Mouse (Mus musculus): ENCODE results near the gene Hivep1. TPM values are rescaled to one million over a fixed set of nuclear protein-coding genes. Genes with fewer than 3 reads are reported as not detected.

Hivep1 gene
- polyA plus RNA-seq, 1 experiment from 2014 or later, result 4.1 TPM

GRCm38 (mm10) chr13:42070236-42070635 lies 18.4 kb downstream of the Hivep1 start:
- no peak overlapping the region for H3K9ac ChIP-seq (ENCODE audit: low read length)
- H3K4me1 ChIP-seq (ENCODE audit: control insufficient read depth, insufficient read depth, low read length), result peaks cover 7% of the 10 kb centered on the region; the same call in 1 of the 2 replicates
- no peak overlapping the region for H3K27ac ChIP-seq (ENCODE audit: low read length)
- no peak overlapping the region for H3K4me3 ChIP-seq (ENCODE audit: low read length)
- H3K9me3 ChIP-seq (replicated peaks; ENCODE audit: control insufficient read depth, low read length), result no peaks in the 10 kb centered on the region
- H3K36me3 ChIP-seq (ENCODE audit: control insufficient read depth, insufficient read depth), result peaks cover 7% of the 10 kb centered on the region; the same call in 1 of the 2 replicates
- 44% methylated on average over 4 of the region's 4 CpGs for WGBS
- H3K4me2 ChIP-seq (ENCODE audit: low read depth, low read length), result no peak overlapping the region
- ATAC-seq (replicated peaks; ENCODE audit: extremely low read depth, insufficient read depth, low FRiP score), result no peak
- H3K27me3 ChIP-seq (ENCODE audit: control insufficient read depth, insufficient read depth, low read length), result no peaks in the 10 kb centered on the region

- H3K4me2 ChIP-seq (ENCODE audit: low read depth, low read length), result no peak overlapping the region
- 0 out of 2 replicates have a peak, but pooled peaks cover 4% of the 10 kb centered on the region for H3K36me3 ChIP-seq (ENCODE audit: control insufficient read depth, insufficient read depth)
- no peak overlapping the region for H3K9ac ChIP-seq (ENCODE audit: low read length)
- WGBS, result 72% methylated on average over 6 of the region's 6 CpGs
- no peaks in the 10 kb centered on the region for H3K9me3 ChIP-seq (replicated peaks; ENCODE audit: control insufficient read depth, low read length)
- no peak overlapping the region for H3K27ac ChIP-seq (ENCODE audit: low read length)
- no peaks in the 10 kb centered on the region for H3K27me3 ChIP-seq (ENCODE audit: control insufficient read depth, insufficient read depth, low read length)
- ATAC-seq (replicated peaks; ENCODE audit: extremely low read depth, insufficient read depth, low FRiP score), result no peak
- H3K4me1 ChIP-seq (ENCODE audit: control insufficient read depth, insufficient read depth, low read length), result peaks cover 7% of the 10 kb centered on the region; the same call in 1 of the 2 replicates
- no peak overlapping the region for H3K4me3 ChIP-seq (ENCODE audit: low read length)
Measured at GRCm38 (mm10) chr13:42071011-42071410, 19.2 kb downstream of the Hivep1 start.

- Histone ChIP-seq H3K27ac (ENCODE audit: low read length) (no peak overlapping the region), H3K4me3 (ENCODE audit: low read length) (no peak overlapping the region), H3K9me3 (replicated peaks; ENCODE audit: control insufficient read depth, low read length) (no peaks in the 10 kb centered on the region), H3K4me2 (ENCODE audit: low read depth, low read length) (no peak overlapping the region), H3K27me3 (ENCODE audit: control insufficient read depth, insufficient read depth, low read length) (no peaks in the 10 kb centered on the region), H3K36me3 (ENCODE audit: control insufficient read depth, insufficient read depth) (0 out of 2 replicates have a peak, but pooled peaks cover 3% of the 10 kb centered on the region), H3K4me1 (ENCODE audit: control insufficient read depth, insufficient read depth, low read length) (peaks cover 11% of the 10 kb centered on the region; the same call in 1 of the 2 replicates), H3K9ac (ENCODE audit: low read length) (no peak overlapping the region)
- no peak for ATAC-seq (replicated peaks; ENCODE audit: extremely low read depth, insufficient read depth, low FRiP score)
- WGBS, result 47% methylated on average over 6 of the region's 6 CpGs
Measured at GRCm38 (mm10) chr13:42073285-42073684, 21.5 kb downstream of the Hivep1 start.

GRCm38 (mm10) chr13:42075546-42075945 lies 23.7 kb downstream of the Hivep1 start:
- 0 out of 2 replicates have a peak, but pooled peaks cover 3% of the 10 kb centered on the region for H3K36me3 ChIP-seq (ENCODE audit: control insufficient read depth, insufficient read depth)
- peaks cover 8% of the 10 kb centered on the region; the same call in 1 of the 2 replicates for H3K4me1 ChIP-seq (ENCODE audit: control insufficient read depth, insufficient read depth, low read length)
- no peaks in the 10 kb centered on the region for H3K27me3 ChIP-seq (ENCODE audit: control insufficient read depth, insufficient read depth, low read length)
- H3K4me3 ChIP-seq (ENCODE audit: low read length), result no peak overlapping the region
- H3K27ac ChIP-seq (ENCODE audit: low read length), result no peak overlapping the region
- no peaks in the 10 kb centered on the region for H3K9me3 ChIP-seq (replicated peaks; ENCODE audit: control insufficient read depth, low read length)
- H3K4me2 ChIP-seq (ENCODE audit: low read depth, low read length), result no peak overlapping the region
- WGBS, result 90% methylated on average over 5 of the region's 5 CpGs
- ATAC-seq (replicated peaks; ENCODE audit: extremely low read depth, insufficient read depth, low FRiP score), result no peak
- H3K9ac ChIP-seq (ENCODE audit: low read length), result no peak overlapping the region

DNA sequence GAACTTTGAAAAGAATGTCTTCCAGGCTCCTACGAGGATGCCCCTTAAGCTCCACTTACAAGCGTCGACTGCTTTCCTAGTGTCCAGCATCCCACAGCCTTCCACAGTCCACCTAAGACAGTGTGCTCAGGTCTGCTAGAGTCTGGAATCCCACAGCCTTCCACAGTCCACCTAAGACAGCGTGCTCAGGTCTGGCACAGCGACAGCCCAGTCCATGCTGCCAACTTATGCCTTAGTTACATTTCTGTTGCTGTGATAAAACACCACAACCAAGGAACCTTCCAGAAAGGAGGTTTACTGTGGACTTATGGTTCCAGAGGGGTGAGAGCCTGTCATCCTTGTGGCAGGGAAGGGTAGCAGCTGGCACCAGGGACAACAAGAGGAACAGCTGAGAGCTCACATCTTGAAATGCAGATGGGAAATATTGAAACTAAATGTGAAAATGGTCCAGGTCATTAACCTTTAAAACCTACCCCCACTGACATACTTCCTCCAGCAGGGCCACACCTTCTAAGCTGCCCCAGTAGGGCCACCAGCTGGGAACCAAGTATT lies 25.0 kb downstream of the Hivep1 start:
- no peak overlapping the region for H3K27ac ChIP-seq (ENCODE audit: low read length)
- H3K4me3 ChIP-seq (ENCODE audit: low read length), result no peak overlapping the region
- H3K4me2 ChIP-seq (ENCODE audit: low read depth, low read length), result no peak overlapping the region
- no peak for ATAC-seq (replicated peaks; ENCODE audit: extremely low read depth, insufficient read depth, low FRiP score)
- no peak overlapping the region for H3K9ac ChIP-seq (ENCODE audit: low read length)
- H3K36me3 ChIP-seq (ENCODE audit: control insufficient read depth, insufficient read depth), result peaks cover 5% of the 10 kb centered on the region; the same call in 1 of the 2 replicates
- peaks cover 8% of the 10 kb centered on the region; the same call in 1 of the 2 replicates for H3K4me1 ChIP-seq (ENCODE audit: control insufficient read depth, insufficient read depth, low read length)
- no peaks in the 10 kb centered on the region for H3K9me3 ChIP-seq (replicated peaks; ENCODE audit: control insufficient read depth, low read length)
- WGBS, result 74% methylated on average over 5 of the region's 5 CpGs
- no peaks in the 10 kb centered on the region for H3K27me3 ChIP-seq (ENCODE audit: control insufficient read depth, insufficient read depth, low read length)

GRCm38 (mm10) chr13:42077629-42078028 lies 25.8 kb downstream of the Hivep1 start:
- H3K27me3 ChIP-seq (ENCODE audit: control insufficient read depth, insufficient read depth, low read length), result no peaks in the 10 kb centered on the region
- no peaks in the 10 kb centered on the region for H3K9me3 ChIP-seq (replicated peaks; ENCODE audit: control insufficient read depth, low read length)
- H3K4me2 ChIP-seq (ENCODE audit: low read depth, low read length), result no peak overlapping the region
- no peak for ATAC-seq (replicated peaks; ENCODE audit: extremely low read depth, insufficient read depth, low FRiP score)
- H3K9ac ChIP-seq (ENCODE audit: low read length), result no peak overlapping the region
- peaks cover 8% of the 10 kb centered on the region; the same call in 1 of the 2 replicates for H3K4me1 ChIP-seq (ENCODE audit: control insufficient read depth, insufficient read depth, low read length)
- H3K36me3 ChIP-seq (ENCODE audit: control insufficient read depth, insufficient read depth), result peaks cover 5% of the 10 kb centered on the region; the same call in 1 of the 2 replicates
- H3K4me3 ChIP-seq (ENCODE audit: low read length), result no peak overlapping the region
- 86% methylated on average over 3 of the region's 3 CpGs for WGBS
- no peak overlapping the region for H3K27ac ChIP-seq (ENCODE audit: low read length)

- Histone ChIP-seq H3K4me1 (ENCODE audit: control insufficient read depth, insufficient read depth, low read length) (0 out of 2 replicates have a peak, but pooled peaks cover 3% of the 10 kb centered on the region), H3K9ac (ENCODE audit: low read length) (no peak overlapping the region), H3K4me2 (ENCODE audit: low read depth, low read length) (no peak overlapping the region), H3K27ac (ENCODE audit: low read length) (no peak overlapping the region), H3K36me3 (ENCODE audit: control insufficient read depth, insufficient read depth) (peaks cover 5% of the 10 kb centered on the region; the same call in 1 of the 2 replicates), H3K9me3 (replicated peaks; ENCODE audit: control insufficient read depth, low read length) (no peaks in the 10 kb centered on the region), H3K27me3 (ENCODE audit: control insufficient read depth, insufficient read depth, low read length) (no peaks in the 10 kb centered on the region), H3K4me3 (ENCODE audit: low read length) (no peak overlapping the region)
- 58% methylated on average over 10 of the region's 10 CpGs for WGBS
- no peak for ATAC-seq (replicated peaks; ENCODE audit: extremely low read depth, insufficient read depth, low FRiP score)
Measured at GRCm38 (mm10) chr13:42080131-42080916, 28.5 kb downstream of the Hivep1 start.

DNA sequence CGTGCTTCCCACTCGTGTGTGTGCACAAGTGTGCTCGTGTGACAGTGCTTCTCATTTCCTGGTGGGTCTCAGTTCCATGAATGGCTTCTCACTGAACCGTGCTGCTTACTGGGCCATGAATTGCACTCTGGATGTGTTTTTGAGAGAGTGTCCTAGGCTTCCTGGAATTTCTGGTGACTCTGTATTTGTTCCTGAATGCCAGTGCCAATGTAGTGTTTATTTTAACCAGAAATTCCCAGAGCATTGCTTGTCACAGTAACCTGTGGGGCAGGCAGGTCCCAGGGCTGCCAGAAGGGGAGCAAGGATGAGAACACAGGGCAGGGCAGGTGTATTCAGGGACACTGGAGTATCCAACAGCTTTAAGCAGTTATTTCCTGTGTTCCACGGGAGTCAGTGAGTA lies 36.5 kb downstream of the Hivep1 start:
- 59% methylated on average over 5 of the region's 5 CpGs for WGBS
- H3K27ac ChIP-seq (ENCODE audit: low read length), result no peak overlapping the region
- no peak overlapping the region for H3K9ac ChIP-seq (ENCODE audit: low read length)
- H3K36me3 ChIP-seq (ENCODE audit: control insufficient read depth, insufficient read depth), result no peaks in the 10 kb centered on the region
- H3K9me3 ChIP-seq (replicated peaks; ENCODE audit: control insufficient read depth, low read length), result no peaks in the 10 kb centered on the region
- no peak for ATAC-seq (replicated peaks; ENCODE audit: extremely low read depth, insufficient read depth, low FRiP score)
- peaks cover 14% of the 10 kb centered on the region; the same call in 1 of the 2 replicates for H3K4me1 ChIP-seq (ENCODE audit: control insufficient read depth, insufficient read depth, low read length)
- no peak overlapping the region for H3K4me3 ChIP-seq (ENCODE audit: low read length)
- H3K4me2 ChIP-seq (ENCODE audit: low read depth, low read length), result no peak overlapping the region
- H3K27me3 ChIP-seq (ENCODE audit: control insufficient read depth, insufficient read depth, low read length), result no peaks in the 10 kb centered on the region

DNA sequence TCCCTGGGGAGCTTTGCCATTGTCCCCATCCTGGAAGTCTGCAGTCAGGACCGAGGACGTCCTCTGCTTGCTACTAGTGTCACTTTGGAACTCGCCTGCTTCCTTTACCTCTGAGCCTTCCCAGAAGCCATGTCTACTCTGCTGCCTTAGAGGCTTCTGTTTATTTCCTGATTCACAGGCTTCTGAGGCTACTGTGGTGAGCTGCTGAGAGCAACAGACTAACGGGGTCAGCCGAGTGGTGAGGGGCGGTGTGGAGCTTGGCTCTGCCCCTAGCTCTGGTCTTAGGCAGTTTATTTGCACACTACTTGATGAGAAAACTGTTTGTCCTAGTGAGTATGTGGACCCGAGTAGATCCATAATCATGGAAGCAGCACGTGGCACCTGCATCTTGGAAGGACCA lies 37.2 kb downstream of the Hivep1 start:
- Histone ChIP-seq H3K4me2 (ENCODE audit: low read depth, low read length) (no peak overlapping the region), H3K4me1 (ENCODE audit: control insufficient read depth, insufficient read depth, low read length) (peaks cover 19% of the 10 kb centered on the region), H3K4me3 (ENCODE audit: low read length) (no peak overlapping the region), H3K36me3 (ENCODE audit: control insufficient read depth, insufficient read depth) (no peaks in the 10 kb centered on the region), H3K9me3 (replicated peaks; ENCODE audit: control insufficient read depth, low read length) (no peaks in the 10 kb centered on the region), H3K27ac (ENCODE audit: low read length) (no peak overlapping the region), H3K9ac (ENCODE audit: low read length) (no peak overlapping the region), H3K27me3 (ENCODE audit: control insufficient read depth, insufficient read depth, low read length) (no peaks in the 10 kb centered on the region)
- WGBS, result 59% methylated on average over 8 of the region's 8 CpGs
- peak; percentile 18; the same call in 1 of the 2 replicates for ATAC-seq (replicated peaks; ENCODE audit: extremely low read depth, insufficient read depth, low FRiP score)
